Comparison of ENCODE assay signal across 18 mouse cellular contexts in the genomic region with DNA sequence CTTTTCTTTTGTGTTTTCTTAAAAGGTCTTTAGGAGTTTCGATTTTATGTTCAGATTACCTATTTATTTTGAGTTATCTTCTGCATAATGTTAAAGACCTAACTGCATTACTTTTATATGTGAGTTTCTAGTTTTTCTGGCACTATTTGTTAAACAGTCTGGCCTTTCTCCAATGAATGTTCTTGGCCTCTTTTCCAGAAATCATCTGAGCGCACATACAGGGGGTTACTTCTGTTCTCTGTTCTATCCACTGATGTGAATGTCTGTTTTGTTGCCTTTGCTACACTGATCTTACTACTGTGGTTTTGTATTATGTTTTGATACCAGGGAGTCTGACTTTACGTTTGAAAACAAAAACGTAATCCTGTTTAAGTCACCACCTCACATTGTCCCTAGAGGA.
"Had no signal": no experiment of that assay in that cellular context is flagged by ENCODE, and none has a peak within 500 bp of the region (broad histone marks: within the 10 kb centered on the region; RNA-seq: fewer than 3 reads in every experiment).

No protein-coding gene starts in this region.

- H3K9me3 ChIP-seq: intestine, embryonic 15.5 days; liver, embryonic 13.5 days; megakaryocyte, embryonic 14.5 days; neural tube, embryonic 13.5 days; stomach, embryonic 15.5 days had no signal

- H3K4me1 ChIP-seq: intestine, embryonic 15.5 days; neural tube, embryonic 13.5 days; stomach, embryonic 15.5 days had no signal

- H3K4me2 ChIP-seq: intestine, embryonic 15.5 days; liver, embryonic 13.5 days; midbrain, embryonic 11.5 days; neural tube, embryonic 13.5 days; stomach, embryonic 15.5 days had no signal

- H3K4me3 ChIP-seq: intestine, embryonic 15.5 days; left cerebral cortex, adult 2 months; liver, embryonic 13.5 days; megakaryocyte, embryonic 14.5 days; neural tube, embryonic 13.5 days; stomach, embryonic 15.5 days had no signal

- H3K27me3 ChIP-seq: intestine, embryonic 15.5 days; neural tube, embryonic 13.5 days; stomach, embryonic 15.5 days had no signal

- H3K27ac ChIP-seq: intestine, embryonic 15.5 days; left cerebral cortex, adult 2 months; liver, embryonic 13.5 days; macrophage; neural tube, embryonic 13.5 days; stomach, embryonic 15.5 days had no signal

- H3K36me3 ChIP-seq: intestine, embryonic 15.5 days; liver, embryonic 13.5 days; neural tube, embryonic 13.5 days; stomach, embryonic 15.5 days had no signal

- DNase-seq: kidney, adult 18-20 months; kidney, postnatal 10 days; kidney, postnatal 4 days; liver; liver, embryonic 13.5 days; liver, postnatal 0 days; retina, postnatal 1 day; right cerebral cortex, postnatal 4 days; spleen, adult 18-20 months; thymus, postnatal 36 days had no signal

- ATAC-seq: intestine, embryonic 15.5 days; liver, postnatal 0 days; midbrain, embryonic 16.5 days had no signal

- H3K9ac ChIP-seq: intestine, embryonic 15.5 days; liver, embryonic 13.5 days; liver, postnatal 0 days; neural tube, embryonic 13.5 days; stomach, embryonic 15.5 days had no signal
